8 mouse cellular contexts compared by ENCODE assay signal in genomic region chr4:116463231-116464125, GRCm38 (mm10). TPM values are rescaled to one million over a fixed set of nuclear protein-coding genes. Genes with fewer than 3 reads are reported as not detected.
DNase-seq lines count a peak whose midpoint lies in the region; ATAC-seq and TF ChIP-seq lines count a peak whose summit lies in the region.

No protein-coding gene starts in this region.

- no peaks in the 10 kb centered on the region for H3K27me3 ChIP-seq in heart, embryonic 12.5 days (replicated peaks)
- H3K27me3 ChIP-seq in lung, embryonic 14.5 days (ENCODE audit: insufficient read depth, low read length), result no peaks in the 10 kb centered on the region

- no peaks in the 10 kb centered on the region for H3K36me3 ChIP-seq in heart, embryonic 12.5 days
- H3K36me3 ChIP-seq in lung, embryonic 14.5 days (ENCODE audit: insufficient read depth), result no peaks in the 10 kb centered on the region

- peak overlapping the region; percentile 91 for H3K4me3 ChIP-seq in embryonic fibroblast, embryonic 13.5 days (ENCODE audit: insufficient read depth, low read length)
- peak overlapping the region; percentile 99 for H3K4me3 ChIP-seq in heart, embryonic 12.5 days
- peak overlapping the region; percentile 97 for H3K4me3 ChIP-seq in lung, embryonic 14.5 days (ENCODE audit: low read depth, low read length)

- peak overlapping the region; percentile 86 for H3K4me2 ChIP-seq in heart, embryonic 12.5 days
- H3K4me2 ChIP-seq in lung, embryonic 14.5 days, result peak overlapping the region; percentile 75

- H3K4me1 ChIP-seq in embryonic fibroblast, embryonic 13.5 days (ENCODE audit: control insufficient read depth, insufficient read depth, low read length), result peaks cover 5% of the 10 kb centered on the region
- peaks cover 20% of the 10 kb centered on the region for H3K4me1 ChIP-seq in heart, embryonic 12.5 days (replicated peaks)
- no peaks in the 10 kb centered on the region for H3K4me1 ChIP-seq in lung, embryonic 14.5 days (ENCODE audit: insufficient read depth)

- peak overlapping the region; percentile 93 for H3K9ac ChIP-seq in heart, embryonic 12.5 days
- peak overlapping the region; percentile 94 for H3K9ac ChIP-seq in lung, embryonic 14.5 days

- ATAC-seq in heart, embryonic 12.5 days (ENCODE audit: insufficient number of reproducible peaks, low FRiP score), result peak; percentile 65
- peak; percentile 72 for ATAC-seq in lung, embryonic 14.5 days (ENCODE audit: insufficient read depth)

- WGBS in heart, embryonic 12.5 days, result 4% methylated on average over 73 of the region's 74 CpGs
- WGBS in lung, embryonic 14.5 days, result under 1% methylated on average over 74 of the region's 74 CpGs

- TF ChIP-seq CTCF in embryonic fibroblast, embryonic 13.5 days (IDR thresholded peaks at IDR 0.05; ENCODE audit: borderline replicate concordance, insufficient read depth, low read length), result no peak
- peak; percentile 18; the same call in 1 of the 2 replicates for TF ChIP-seq CTCF in lung, embryonic 14.5 days (IDR thresholded peaks at IDR 0.05; ENCODE audit: low read depth)

- H3K27ac ChIP-seq in embryonic fibroblast, embryonic 13.5 days (ENCODE audit: insufficient read depth, low read length), result peak overlapping the region; percentile 94
- peak overlapping the region; percentile 94 for H3K27ac ChIP-seq in heart, embryonic 12.5 days (ENCODE audit: poor library complexity, severe bottlenecking)
- H3K27ac ChIP-seq in lung, embryonic 14.5 days (ENCODE audit: low read depth), result peak overlapping the region; percentile 90

- TF ChIP-seq POLR2A in embryonic fibroblast, embryonic 13.5 days (IDR thresholded peaks at IDR 0.05; ENCODE audit: low read depth, low read length), result no peak

- peaks cover 4% of the 10 kb centered on the region for H3K9me3 ChIP-seq in heart, embryonic 12.5 days (replicated peaks)
- H3K9me3 ChIP-seq in lung, embryonic 14.5 days (ENCODE audit: low read depth, low read length), result no peaks in the 10 kb centered on the region

- DNase-seq in A20 (ENCODE audit: low read depth, low spot score), result peak; percentile 62
- DNase-seq in adipocyte (ENCODE audit: low spot score), result peak; percentile 29
- DNase-seq in kidney, postnatal 25 days, result peak; percentile 22 to 64
- DNase-seq in lung, embryonic 14.5 days, result peak; percentile 46
- peak; percentile 23 for DNase-seq in ovary, postnatal 10 days (ENCODE audit: low spot score)
- peak; percentile 68 for DNase-seq in thymus, postnatal 4 days

RNA-seq across cellular contexts. Expression of gene Mast2, which starts 0.5 kb away (rescaled TPM):
- polyA plus RNA-seq in embryonic fibroblast, embryonic 13.5 days (2011; ENCODE audit: insufficient read length, low read depth, missing spikeins), result 59.4 and 64.3 TPM in 2 replicates
- 21.5 and 27.5 TPM in 2 replicates for polyA plus RNA-seq in heart, embryonic 12.5 days (2016; fragmentation: Nextera tagmentation; extraction: Ambion mirVana)
- polyA plus RNA-seq in lung, embryonic 14.5 days (2014; fragmentation: Nextera tagmentation; extraction: Ambion mirVana), result 33.6 and 37.3 TPM in 2 replicates

RNA-seq across cellular contexts. Expression of gene Ipp, which starts 43.9 kb away (rescaled TPM):
- polyA plus RNA-seq in embryonic fibroblast, embryonic 13.5 days (2011; ENCODE audit: insufficient read length, low read depth, missing spikeins), result 9.1 and 9.3 TPM in 2 replicates
- polyA plus RNA-seq in heart, embryonic 12.5 days (2016; fragmentation: Nextera tagmentation; extraction: Ambion mirVana), result 17.8 and 18.7 TPM in 2 replicates
- polyA plus RNA-seq in lung, embryonic 14.5 days (2014; fragmentation: Nextera tagmentation; extraction: Ambion mirVana), result 3.4 and 3.8 TPM in 2 replicates

Comparison
In these comparisons a context has a peak if more than half of its experiments do, and no peak if none do; other contexts are left out.
1. Peak in every context shown above with its lines: DNase-seq, ATAC-seq, H3K4me3 ChIP-seq and H3K27ac ChIP-seq.